Mouse (Mus musculus) olfactory bulb, adult 2 months (tissue): ENCODE data around the gene Leng8. TPM values are rescaled to one million over a fixed set of nuclear protein-coding genes. Genes with fewer than 3 reads are reported as not detected.

Experiments
- H3K27ac ChIP-seq: fragments of 200-500 bp; 2 replicates; pipeline ENCODE4 v1.5.1; 2012; ENCODE audit warnings: low read depth, low read length; ENCODE audit not compliant: insufficient read depth
- H3K4me1 ChIP-seq: fragments of 200-500 bp; 2 replicates; pipeline ENCODE4 v1.6.1; 2012; ENCODE audit warnings: low read length; ENCODE audit not compliant: control insufficient read depth, insufficient read depth
- H3K4me3 ChIP-seq: fragments of 200-500 bp; 2 replicates; pipeline ENCODE4 v1.5.1; 2012; ENCODE audit warnings: mild to moderate bottlenecking, low read depth, low read length, moderate library complexity; ENCODE audit not compliant: insufficient read depth
- CTCF ChIP-seq: fragments of 200-500 bp; IDR thresholded peaks from 2 replicates; pipeline ENCODE4 v1.5.1; 2012; ENCODE audit warnings: low read depth, mild to moderate bottlenecking, low read length, moderate library complexity; ENCODE audit not compliant: insufficient read depth
- POLR2A ChIP-seq: fragments of 200-500 bp; IDR thresholded peaks from 2 replicates; pipeline ENCODE4 v1.6.1; 2012; ENCODE audit warnings: mild to moderate bottlenecking, low read depth, low read length, moderate library complexity; ENCODE audit not compliant: insufficient read depth
- WGBS: fragments of 180-500 bp; shearing (Covaris S2); methylation state at CpG from one replicate; pipeline ENCODE4 v1.1.7; 2018; 5-methylcytosine and 5-hydroxymethylcytosine counted together
- polyA plus RNA-seq: library from polyadenylated mRNA; stranded (reverse); fragments of >200 nt; gene quantifications from 2 replicates; pipeline ENCODE4 v1.2.4, GENCODE M21; 2012; ENCODE audit warnings: low replicate concordance; ENCODE audit not compliant: missing spikeins, insufficient read depth, insufficient read length

Leng8 gene
- polyA plus RNA-seq, 1 experiment: 552 TPM

- 76% methylated on average over 6 of the region's 6 CpGs for WGBS
- TF ChIP-seq POLR2A (no peak), CTCF (no peak)
- H3K4me3 ChIP-seq: no peak overlapping the region
- no peak overlapping the region for H3K27ac ChIP-seq
- no peaks in the 10 kb centered on the region for H3K4me1 ChIP-seq
Observed at GRCm38 (mm10) chr7:4170193-4170938, 33.5 kb downstream of the Leng8 start.

GRCm38 (mm10) chr7:4178438-4178837 is 41.6 kb downstream of the Leng8 start:
- no peaks in the 10 kb centered on the region for H3K4me1 ChIP-seq
- no peak for TF ChIP-seq CTCF
- no peak for TF ChIP-seq POLR2A
- H3K27ac ChIP-seq: no peak overlapping the region
- 46% methylated on average over 3 of the region's 3 CpGs for WGBS
- no peak overlapping the region for H3K4me3 ChIP-seq

Other genes with a start within 250 kb of the Leng8 start
- not detected in 2 replicates for gene Gm14548, start 238.9 kb upstream of the Leng8 start, polyA plus RNA-seq
- not detected in 2 replicates for gene Lilra6, start 221.5 kb upstream of the Leng8 start, polyA plus RNA-seq
- gene Lair1, start 73.8 kb upstream of the Leng8 start, polyA plus RNA-seq: not detected in 2 replicates
- 162 and 238 TPM in 2 replicates for gene Ttyh1, start 17.6 kb upstream of the Leng8 start, polyA plus RNA-seq
- not detected in 2 replicates for gene Leng9, start 13.3 kb downstream of the Leng8 start, polyA plus RNA-seq
- gene Cdc42ep5, start 27.8 kb downstream of the Leng8 start, polyA plus RNA-seq: not detected in 2 replicates
- not detected in 2 replicates for gene Lilra5, start 100.7 kb downstream of the Leng8 start, polyA plus RNA-seq
- not detected in 2 replicates for gene Ncr1, start 200.7 kb downstream of the Leng8 start, polyA plus RNA-seq